Mouse (Mus musculus): ENCODE data around the gene Phactr4.

The Phactr4 gene

GRCm38 (mm10) chr4:132411322-132412094 lies 10.8 kb downstream of the Phactr4 start:
- DNase-seq (ENCODE audit: low spot score) = no peak

- DNase-seq (ENCODE audit: low spot score) = no peak
These were observed 12.6 kb downstream of the Phactr4 start for GRCm38 (mm10) chr4:132409587-132410229.

GRCm38 (mm10) chr4:132406393-132407189 lies 15.7 kb downstream of the Phactr4 start:
- DNase-seq (ENCODE audit: low spot score) = no peak

- DNase-seq (ENCODE audit: low spot score) = no peak
These were observed 17.7 kb downstream of the Phactr4 start for GRCm38 (mm10) chr4:132404588-132404987.

GRCm38 (mm10) chr4:132403063-132403660 lies 19.1 kb downstream of the Phactr4 start:
- DNase-seq (ENCODE audit: low spot score) = no peak

GRCm38 (mm10) chr4:132401016-132401415 lies 21.3 kb downstream of the Phactr4 start:
- no peak for DNase-seq (ENCODE audit: low spot score)

- no peak for DNase-seq (ENCODE audit: low spot score)
These were observed 23.4 kb downstream of the Phactr4 start for GRCm38 (mm10) chr4:132398863-132399262.

- DNase-seq (ENCODE audit: low spot score) = peak; percentile 9
These were observed 24.1 kb downstream of the Phactr4 start for GRCm38 (mm10) chr4:132398045-132398774.

GRCm38 (mm10) chr4:132397120-132397519 lies 25.2 kb downstream of the Phactr4 start:
- no peak for DNase-seq (ENCODE audit: low spot score)

- no peak for DNase-seq (ENCODE audit: low spot score)
These were observed 26.0 kb downstream of the Phactr4 start for GRCm38 (mm10) chr4:132396251-132396650.

- DNase-seq (ENCODE audit: low spot score) = no peak
These were observed 31.1 kb downstream of the Phactr4 start for GRCm38 (mm10) chr4:132391063-132391740.

- DNase-seq (ENCODE audit: low spot score) = no peak
These were observed 33.0 kb downstream of the Phactr4 start for GRCm38 (mm10) chr4:132389302-132389701.

- DNase-seq (ENCODE audit: low spot score) = no peak
These were observed 34.7 kb downstream of the Phactr4 start for GRCm38 (mm10) chr4:132387617-132388016.

- DNase-seq (ENCODE audit: low spot score) = no peak
These were observed 35.4 kb downstream of the Phactr4 start for GRCm38 (mm10) chr4:132386846-132387245.

GRCm38 (mm10) chr4:132385771-132386410 lies 36.4 kb downstream of the Phactr4 start:
- DNase-seq (ENCODE audit: low spot score) = no peak

- DNase-seq (ENCODE audit: low spot score) = no peak
These were observed 38.8 kb downstream of the Phactr4 start for GRCm38 (mm10) chr4:132383455-132383854.

GRCm38 (mm10) chr4:132382296-132382695 lies 40.0 kb downstream of the Phactr4 start:
- no peak for DNase-seq (ENCODE audit: low spot score)

- DNase-seq (ENCODE audit: low spot score) = no peak
These were observed 41.2 kb downstream of the Phactr4 start for GRCm38 (mm10) chr4:132380965-132381616.

GRCm38 (mm10) chr4:132373820-132374219 lies 48.5 kb downstream of the Phactr4 start:
- DNase-seq (ENCODE audit: low spot score) = no peak

Data from ovary, postnatal 10 days (tissue).